Mouse (Mus musculus) E14TG2a.4 (cell line): ENCODE data around the gene Stat4.

Experiments used
- H3K27me3 ChIP-seq: 2 replicates; pipeline ENCODE4 v1.6.1; 2014; ENCODE audit warnings: low read length, control low read depth; ENCODE audit not compliant: insufficient read depth
- H3K36me3 ChIP-seq: 2 replicates; pipeline ENCODE4 v1.6.1; 2014; ENCODE audit warnings: low read length, control low read depth; ENCODE audit not compliant: insufficient read depth
- H3K4me1 ChIP-seq: replicated peaks from 2 replicates; pipeline ENCODE4 v1.6.1; 2014; ENCODE audit warnings: low read depth, low read length, control low read depth
- H3K4me3 ChIP-seq: replicated peaks from 2 replicates; pipeline ENCODE4 v1.5.1; 2014; ENCODE audit warnings: mild to moderate bottlenecking, low read length
- H3K9me3 ChIP-seq: 2 replicates; pipeline ENCODE4 v1.6.1; 2014; ENCODE audit warnings: low read length, control low read depth
- CTCF ChIP-seq: conservative IDR thresholded peaks from 2 replicates; pipeline ENCODE4 v1.5.1; 2014; ENCODE audit warnings: low read length
- NANOG ChIP-seq: IDR thresholded peaks from 2 replicates; pipeline ENCODE4 v1.6.1; 2014; ENCODE audit warnings: borderline replicate concordance, low read length, mixed read lengths
- POU5F1 ChIP-seq: IDR thresholded peaks from 2 replicates; pipeline ENCODE4 v1.6.1; 2014; ENCODE audit warnings: low read length, borderline replicate concordance

Stat4 gene

DNA sequence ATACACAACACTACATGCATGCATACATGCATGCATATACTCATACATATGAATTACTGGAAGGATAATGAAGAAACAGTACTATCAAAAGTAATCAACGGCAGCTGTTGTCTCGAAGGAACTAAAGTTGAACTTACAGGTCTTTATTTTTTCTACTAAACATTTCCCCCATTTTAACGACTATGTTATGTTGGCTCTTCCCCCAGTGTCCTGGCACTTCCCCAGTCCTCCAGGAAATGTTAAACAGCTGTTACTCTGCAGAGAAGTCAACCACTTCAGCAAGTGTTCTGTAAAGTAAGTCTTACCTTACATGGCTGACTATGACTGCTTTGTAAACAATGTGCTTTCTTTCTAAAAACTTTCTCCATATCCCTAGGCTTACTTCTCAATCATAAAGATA is 9.1 kb downstream of the Stat4 start:
- no peaks in the 10 kb centered on the region for H3K9me3 ChIP-seq
- H3K4me1 ChIP-seq = no peaks in the 10 kb centered on the region
- no peaks in the 10 kb centered on the region for H3K36me3 ChIP-seq
- TF ChIP-seq NANOG (no peak), POU5F1 (no peak), CTCF (no peak)
- no peak overlapping the region for H3K4me3 ChIP-seq
- H3K27me3 ChIP-seq = peaks cover 3% of the 10 kb centered on the region; the same call in 1 of the 2 replicates

DNA sequence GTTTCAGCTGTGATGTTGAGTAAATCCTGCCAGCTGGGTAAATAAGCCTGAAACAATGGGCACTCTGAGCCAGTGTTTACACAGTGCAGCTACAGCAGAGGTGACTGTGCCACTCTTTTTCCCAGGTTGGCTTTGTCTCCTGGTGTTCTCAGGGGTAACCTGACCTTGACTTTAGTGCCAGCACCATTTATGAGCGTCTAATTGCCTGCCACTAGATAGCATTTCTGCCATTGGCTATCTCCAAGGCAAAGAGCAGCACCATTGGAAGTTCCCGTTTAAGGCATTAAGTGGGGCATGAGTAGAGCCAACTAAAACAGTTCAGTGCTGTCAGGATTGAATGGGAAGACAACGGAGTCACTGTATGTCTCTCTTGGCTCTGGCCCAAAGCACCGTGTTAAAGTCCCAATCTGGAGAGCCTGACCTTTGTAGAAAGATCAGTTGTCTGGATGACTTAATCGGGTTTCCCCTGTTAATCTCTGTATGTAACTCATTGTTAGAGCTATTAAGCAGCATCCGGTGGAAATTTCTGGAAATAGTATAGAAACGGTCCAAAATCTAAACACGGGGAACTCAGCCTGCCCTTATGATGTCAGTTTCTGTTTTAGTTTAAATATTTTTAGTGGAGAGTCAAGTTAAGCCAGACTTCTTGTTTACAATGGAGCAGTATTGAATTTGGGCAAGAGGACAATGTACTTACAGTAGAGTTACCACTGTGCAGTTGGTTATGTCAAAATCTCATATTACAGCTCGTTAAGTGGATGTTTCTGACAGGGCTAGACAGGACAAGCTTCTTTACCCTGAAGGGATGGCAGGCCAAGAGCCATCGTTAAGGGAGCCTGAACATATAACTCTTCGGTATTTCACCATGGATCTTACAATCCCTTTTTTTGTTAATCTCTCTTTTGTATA is 10.1 kb downstream of the Stat4 start:
- Histone ChIP-seq H3K4me3 (no peak overlapping the region), H3K9me3 (no peaks in the 10 kb centered on the region), H3K4me1 (no peaks in the 10 kb centered on the region), H3K27me3 (peaks cover 3% of the 10 kb centered on the region; the same call in 1 of the 2 replicates), H3K36me3 (no peaks in the 10 kb centered on the region)
- TF ChIP-seq CTCF (no peak), POU5F1 (no peak), NANOG (no peak)

DNA sequence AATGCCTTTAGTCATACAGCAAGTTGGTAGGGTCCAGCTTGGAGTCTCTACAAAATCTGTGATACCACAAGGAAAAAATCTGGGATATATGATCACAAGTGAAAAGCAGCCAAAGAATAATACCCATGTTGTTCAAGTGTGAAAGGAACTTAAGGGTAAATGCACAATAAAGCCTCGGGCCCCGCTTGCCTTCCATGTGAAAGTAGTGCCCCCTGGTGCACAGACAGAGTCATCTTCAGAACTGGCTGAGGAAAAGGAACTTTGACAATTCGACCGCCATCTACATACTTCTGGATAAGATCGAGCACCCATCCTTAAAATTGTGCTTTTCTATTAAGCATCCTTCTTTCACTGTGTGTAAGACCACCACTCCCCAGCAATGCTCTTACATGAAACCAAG is 11.6 kb downstream of the Stat4 start:
- Histone ChIP-seq H3K9me3 (no peaks in the 10 kb centered on the region), H3K4me1 (no peaks in the 10 kb centered on the region), H3K36me3 (no peaks in the 10 kb centered on the region), H3K27me3 (peaks cover 3% of the 10 kb centered on the region; the same call in 1 of the 2 replicates), H3K4me3 (no peak overlapping the region)
- no peak for TF ChIP-seq NANOG
- TF ChIP-seq CTCF = peak; percentile 41
- TF ChIP-seq POU5F1 = no peak

DNA sequence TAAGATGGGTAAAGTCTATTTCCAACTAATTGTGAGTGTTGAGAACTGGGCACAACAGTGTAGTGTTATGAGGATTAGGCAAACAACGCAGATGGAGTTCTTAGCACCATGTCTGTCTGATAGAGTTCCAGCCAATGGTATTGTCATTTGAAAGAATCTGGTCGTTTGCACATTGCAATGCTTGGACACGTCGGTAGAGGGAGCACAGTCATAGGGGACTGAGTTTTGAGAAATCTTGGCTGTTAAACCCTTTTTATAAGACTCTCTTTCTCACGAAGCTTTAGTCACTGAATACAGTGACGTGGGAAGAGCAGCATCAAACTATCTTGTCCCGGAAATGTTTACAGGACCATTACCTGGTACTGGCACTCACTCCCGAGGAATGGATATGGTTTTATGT is 17.1 kb downstream of the Stat4 start:
- H3K9me3 ChIP-seq = no peaks in the 10 kb centered on the region
- H3K4me3 ChIP-seq = no peak overlapping the region
- H3K36me3 ChIP-seq = no peaks in the 10 kb centered on the region
- H3K4me1 ChIP-seq = peaks cover 18% of the 10 kb centered on the region
- TF ChIP-seq NANOG = no peak
- no peak for TF ChIP-seq POU5F1
- TF ChIP-seq CTCF = peak; percentile 97
- H3K27me3 ChIP-seq = peaks cover 3% of the 10 kb centered on the region; the same call in 1 of the 2 replicates

DNA sequence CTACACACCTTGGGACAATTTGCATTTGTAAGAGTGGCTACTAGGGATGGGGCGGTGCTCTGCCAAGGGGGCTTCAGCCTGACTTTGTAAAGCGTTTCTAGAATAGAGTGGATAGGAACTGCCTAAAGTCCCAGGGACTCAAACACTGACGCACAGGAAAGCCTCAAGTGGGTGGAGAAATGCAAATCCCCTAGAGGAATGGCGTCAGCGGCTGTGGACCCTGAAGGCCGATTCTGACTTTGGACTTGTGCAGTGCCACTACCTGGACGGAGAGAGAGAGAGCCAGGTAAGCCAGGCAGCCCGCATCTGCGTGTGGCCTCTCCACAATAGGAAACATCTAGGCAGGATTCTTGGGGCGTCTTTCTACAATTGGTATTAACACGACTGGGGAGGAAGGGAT is 21.5 kb downstream of the Stat4 start:
- peaks cover 41% of the 10 kb centered on the region for H3K4me1 ChIP-seq
- no peaks in the 10 kb centered on the region for H3K9me3 ChIP-seq
- no peak for TF ChIP-seq CTCF
- no peak for TF ChIP-seq POU5F1
- no peak for TF ChIP-seq NANOG
- no peaks in the 10 kb centered on the region for H3K36me3 ChIP-seq
- H3K4me3 ChIP-seq = peak overlapping the region; percentile 76
- H3K27me3 ChIP-seq = no peaks in the 10 kb centered on the region

DNA sequence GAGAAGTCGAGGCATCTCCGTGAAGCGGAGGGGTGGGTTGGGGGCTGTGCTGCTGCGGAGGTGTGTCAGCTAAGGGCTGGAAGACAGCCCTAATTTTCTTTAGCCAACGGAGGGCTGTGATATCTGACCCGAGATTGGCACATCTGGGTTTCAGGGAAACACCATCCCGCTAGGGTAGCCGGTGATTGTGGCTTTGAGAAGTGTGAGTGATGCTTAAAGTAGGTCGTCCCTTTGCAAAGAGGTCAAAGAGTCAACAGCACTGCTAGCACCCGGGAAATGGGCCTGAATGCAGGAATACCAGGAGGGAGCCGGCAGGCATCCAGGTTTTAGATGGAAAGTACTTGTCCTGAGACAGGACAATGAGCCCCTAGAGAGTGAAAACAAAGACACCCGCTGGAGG is 22.0 kb downstream of the Stat4 start:
- peaks cover 41% of the 10 kb centered on the region for H3K4me1 ChIP-seq
- no peak for TF ChIP-seq CTCF
- peak; percentile 85 for TF ChIP-seq NANOG
- no peak for TF ChIP-seq POU5F1
- no peaks in the 10 kb centered on the region for H3K36me3 ChIP-seq

DNA sequence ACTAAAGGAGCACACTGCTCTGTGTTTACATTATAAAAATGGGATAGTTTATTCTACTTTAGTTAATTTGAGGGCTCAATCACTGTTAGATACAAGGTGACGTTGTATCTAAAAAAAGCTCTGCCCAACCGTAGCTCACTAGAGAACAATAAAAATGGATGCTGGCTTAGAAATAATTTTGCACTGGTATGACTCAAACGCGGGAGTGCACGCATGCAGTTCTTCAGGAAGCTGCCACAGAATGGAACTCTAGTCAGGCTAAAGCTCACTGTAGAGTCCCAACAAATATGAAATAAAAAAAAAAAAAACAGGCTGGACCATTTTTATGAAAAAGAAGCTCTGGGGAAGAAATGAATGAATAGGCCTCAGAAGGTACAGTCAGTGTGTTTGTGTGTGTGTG is 23.8 kb downstream of the Stat4 start:
- no peaks in the 10 kb centered on the region for H3K27me3 ChIP-seq
- no peaks in the 10 kb centered on the region for H3K9me3 ChIP-seq
- H3K4me1 ChIP-seq = peaks cover 41% of the 10 kb centered on the region
- TF ChIP-seq POU5F1 (no peak), CTCF (no peak), NANOG (no peak)
- H3K4me3 ChIP-seq = no peak overlapping the region
- no peaks in the 10 kb centered on the region for H3K36me3 ChIP-seq

More for the DNA sequence above, 22.0 kb downstream of the Stat4 start:
- no peaks in the 10 kb centered on the region for H3K9me3 ChIP-seq
- no peaks in the 10 kb centered on the region for H3K27me3 ChIP-seq
- H3K4me3 ChIP-seq = peak overlapping the region; percentile 76

DNA sequence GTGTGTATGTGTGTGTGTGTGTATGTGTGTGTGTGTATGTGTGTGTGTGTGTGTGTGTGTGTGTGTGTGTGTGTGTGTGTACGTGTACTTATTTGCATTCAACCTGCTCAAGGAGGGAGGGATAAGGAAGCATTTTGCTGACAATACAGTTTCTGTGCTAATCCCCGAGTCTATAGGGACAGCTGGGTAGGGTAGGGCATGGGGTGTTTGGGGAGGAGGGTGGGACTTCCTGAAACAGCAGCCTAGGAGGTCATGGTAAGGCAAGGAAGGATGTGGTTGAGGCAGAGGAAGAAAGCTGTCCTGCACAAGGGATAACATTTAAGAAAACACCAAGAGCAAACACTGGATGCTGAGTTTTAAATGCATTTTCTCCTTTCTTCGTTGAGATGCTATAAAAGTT is 24.3 kb downstream of the Stat4 start:
- peaks cover 41% of the 10 kb centered on the region for H3K4me1 ChIP-seq
- H3K4me3 ChIP-seq = no peak overlapping the region
- H3K9me3 ChIP-seq = no peaks in the 10 kb centered on the region
- TF ChIP-seq POU5F1 = no peak
- no peak for TF ChIP-seq NANOG
- TF ChIP-seq CTCF = no peak
- H3K27me3 ChIP-seq = no peaks in the 10 kb centered on the region
- no peaks in the 10 kb centered on the region for H3K36me3 ChIP-seq
